Mouse (Mus musculus) forebrain, embryonic 14.5 days (tissue): ENCODE results near the gene Hspb2. TPM values are rescaled to one million over a fixed set of nuclear protein-coding genes. Genes with fewer than 3 reads are reported as not detected.

Experiments used
- ATAC-seq: fragments of 200-750 bp; cut with Nextera tagmentation; 2 replicates; pipeline ENCODE4 v1.8.0; 2017; ENCODE audit warnings: mild to moderate bottlenecking, moderate library complexity
- DNase-seq: peaks from one replicate; pipeline ENCODE4 v3.0.0-alpha.2; 2015; ENCODE audit warnings: low spot score
- H3K27ac ChIP-seq: fragments of 300-500 bp; sonication (generic); 2 replicates; pipeline ENCODE4 v1.5.1; 2014; ENCODE audit warnings: low read depth, mild to moderate bottlenecking, control low read depth, low read length, moderate library complexity
- H3K27me3 ChIP-seq: fragments of 300-500 bp; sonication (generic); replicated peaks from 2 replicates; pipeline ENCODE4 v1.6.1; 2014; ENCODE audit warnings: low read length, control low read depth, mixed read lengths; ENCODE audit not compliant: control insufficient read depth, insufficient read depth
- H3K36me3 ChIP-seq: fragments of 300-500 bp; sonication (generic); 2 replicates; pipeline ENCODE4 v1.6.1; 2014; ENCODE audit warnings: low read length, control low read depth; ENCODE audit not compliant: control insufficient read depth, insufficient read depth
- H3K4me1 ChIP-seq: fragments of 300-500 bp; sonication (generic); 2 replicates; pipeline ENCODE4 v1.6.1; 2014; ENCODE audit warnings: antibody characterized with exemption, low read length, control low read depth; ENCODE audit not compliant: control insufficient read depth, insufficient read depth
- H3K4me2 ChIP-seq: fragments of 300-500 bp; sonication (generic); 2 replicates; pipeline ENCODE4 v1.6.1; 2014; ENCODE audit warnings: mild to moderate bottlenecking, control low read depth, low read length
- H3K4me3 ChIP-seq: fragments of 300-500 bp; sonication (generic); 2 replicates; pipeline ENCODE4 v1.5.1; 2014; ENCODE audit warnings: low read depth, low read length, control low read depth
- H3K9ac ChIP-seq: fragments of 300-500 bp; sonication (generic); 2 replicates; pipeline ENCODE4 v1.6.1; 2014; ENCODE audit warnings: mild to moderate bottlenecking, low read length, control low read depth, moderate library complexity
- H3K9me3 ChIP-seq: fragments of 300-500 bp; sonication (generic); replicated peaks from 2 replicates; pipeline ENCODE4 v1.6.1; 2016; ENCODE audit warnings: low read length, control low read depth, mixed read lengths; ENCODE audit not compliant: control insufficient read depth
- WGBS: fragments of 180-500 bp; shearing (Covaris S2); extraction: QIAGEN DNeasy Blood & Tissue Kit; methylation state at CpG from one replicate; pipeline ENCODE4 v1.1.7; 2014; 5-methylcytosine and 5-hydroxymethylcytosine counted together
- polyA plus RNA-seq: library from polyadenylated mRNA; unstranded; fragments of >200 nt; fragmentation: Nextera tagmentation; extraction: Ambion mirVana; gene quantifications from 2 replicates; pipeline ENCODE4 v1.2.1, GENCODE M21; 2014

Hspb2 gene
- polyA plus RNA-seq, 1 experiment from 2014 or later: 0.70 TPM

GRCm38 (mm10) chr9:50753947-50754346 lies 1.8 kb upstream of the Hspb2 start:
- no peaks in the 10 kb centered on the region for H3K36me3 ChIP-seq
- no peaks in the 10 kb centered on the region for H3K9me3 ChIP-seq
- no peak overlapping the region for H3K27ac ChIP-seq
- H3K4me2 ChIP-seq: no peak overlapping the region
- ATAC-seq (no peak), DNase-seq (no peak)
- 76% methylated on average over 7 of the region's 7 CpGs for WGBS
- H3K9ac ChIP-seq: no peak overlapping the region
- no peaks in the 10 kb centered on the region; the same call in 1 of the 2 replicates for H3K4me1 ChIP-seq
- no peaks in the 10 kb centered on the region for H3K27me3 ChIP-seq
- H3K4me3 ChIP-seq: no peak overlapping the region

GRCm38 (mm10) chr9:50752784-50753615 lies 846 bp upstream of the Hspb2 start:
- H3K27ac ChIP-seq: no peak overlapping the region
- H3K4me2 ChIP-seq: no peak overlapping the region
- DNase-seq (peak; percentile 45), ATAC-seq (no peak)
- 72% methylated on average over 17 of the region's 17 CpGs for WGBS
- no peak overlapping the region for H3K9ac ChIP-seq
- H3K4me1 ChIP-seq: no peaks in the 10 kb centered on the region; the same call in 1 of the 2 replicates
- H3K36me3 ChIP-seq: no peaks in the 10 kb centered on the region
- no peaks in the 10 kb centered on the region for H3K9me3 ChIP-seq
- H3K4me3 ChIP-seq: no peak overlapping the region
- H3K27me3 ChIP-seq: no peaks in the 10 kb centered on the region

GRCm38 (mm10) chr9:50751323-50751722 lies 831 bp downstream of the Hspb2 start, which contains the start of gene Cryab:
Gene Cryab, plus strand, starts transcription at chr9:50751325.
- Histone ChIP-seq H3K4me2 (no peak within 1 kb of the TSS), H3K4me1 (no peaks in the 10 kb centered on the region; the same call in 1 of the 2 replicates), H3K4me3 (no peak within 1 kb of the TSS), H3K9ac (no peak within 1 kb of the TSS), H3K27ac (no peak within 1 kb of the TSS), H3K27me3 (no peaks in the 10 kb centered on the region), H3K36me3 (no peaks in the 10 kb centered on the region), H3K9me3 (no peaks in the 10 kb centered on the region)
- DNase-seq: no peak
- ATAC-seq: no peak
- WGBS: 76% methylated on average over 22 of the region's 22 CpGs

GRCm38 (mm10) chr9:50750706-50751105 lies 1.4 kb downstream of the Hspb2 start:
- no peak overlapping the region for H3K27ac ChIP-seq
- ATAC-seq: no peak
- no peak overlapping the region for H3K4me2 ChIP-seq
- no peaks in the 10 kb centered on the region for H3K9me3 ChIP-seq
- DNase-seq: no peak
- H3K4me3 ChIP-seq: no peak overlapping the region
- no peak overlapping the region for H3K9ac ChIP-seq
- 64% methylated on average over 6 of the region's 6 CpGs for WGBS
- H3K36me3 ChIP-seq: no peaks in the 10 kb centered on the region
- no peaks in the 10 kb centered on the region; the same call in 1 of the 2 replicates for H3K4me1 ChIP-seq
- no peaks in the 10 kb centered on the region for H3K27me3 ChIP-seq

GRCm38 (mm10) chr9:50746214-50746677 lies 5.9 kb downstream of the Hspb2 start, which contains the start of gene 2310030G06Rik:
Gene 2310030G06Rik, minus strand, starts transcription at chr9:50746536.
- ATAC-seq: no peak
- H3K4me2 ChIP-seq: peak within 1 kb of the TSS; percentile 52
- DNase-seq: peak; percentile 47
- peak within 1 kb of the TSS; percentile 38; the same call in 1 of the 2 replicates for H3K9ac ChIP-seq
- peak within 1 kb of the TSS; percentile 23 for H3K4me3 ChIP-seq
- H3K27me3 ChIP-seq: no peaks in the 10 kb centered on the region
- WGBS: under 1% methylated on average over 19 of the region's 19 CpGs
- no peaks in the 10 kb centered on the region; the same call in 1 of the 2 replicates for H3K4me1 ChIP-seq
- H3K9me3 ChIP-seq: no peaks in the 10 kb centered on the region
- no peak within 1 kb of the TSS for H3K27ac ChIP-seq
- no peaks in the 10 kb centered on the region for H3K36me3 ChIP-seq

- Histone ChIP-seq H3K4me2 (peak overlapping the region; percentile 52), H3K9ac (peak overlapping the region; percentile 38; the same call in 1 of the 2 replicates), H3K4me3 (peak overlapping the region; percentile 23), H3K27me3 (no peaks in the 10 kb centered on the region), H3K4me1 (no peaks in the 10 kb centered on the region; the same call in 1 of the 2 replicates), H3K27ac (no peak overlapping the region), H3K36me3 (no peaks in the 10 kb centered on the region), H3K9me3 (no peaks in the 10 kb centered on the region)
- ATAC-seq: no peak
- WGBS: 13% methylated on average over 7 of the region's 7 CpGs
- no peak for DNase-seq
These were observed 6.3 kb downstream of the Hspb2 start for GRCm38 (mm10) chr9:50745806-50746205.

GRCm38 (mm10) chr9:50742744-50743143 lies 9.4 kb downstream of the Hspb2 start:
- ATAC-seq (no peak), DNase-seq (no peak)
- Histone ChIP-seq H3K27me3 (no peaks in the 10 kb centered on the region), H3K4me2 (no peak overlapping the region), H3K4me3 (no peak overlapping the region), H3K9ac (no peak overlapping the region), H3K9me3 (no peaks in the 10 kb centered on the region), H3K4me1 (peaks cover 7% of the 10 kb centered on the region; the same call in 1 of the 2 replicates), H3K36me3 (no peaks in the 10 kb centered on the region), H3K27ac (no peak overlapping the region)
- WGBS: 83% methylated on average over 2 of the region's 2 CpGs

- H3K27ac ChIP-seq: no peak overlapping the region
- H3K4me1 ChIP-seq: peaks cover 7% of the 10 kb centered on the region; the same call in 1 of the 2 replicates
- H3K9ac ChIP-seq: no peak overlapping the region
- no peak for ATAC-seq
- H3K4me2 ChIP-seq: no peak overlapping the region
- no peaks in the 10 kb centered on the region for H3K36me3 ChIP-seq
- H3K9me3 ChIP-seq: no peaks in the 10 kb centered on the region
- no peaks in the 10 kb centered on the region for H3K27me3 ChIP-seq
- WGBS: 90% methylated on average over 3 of the region's 3 CpGs
- H3K4me3 ChIP-seq: no peak overlapping the region
- no peak for DNase-seq
These were observed 9.9 kb downstream of the Hspb2 start for GRCm38 (mm10) chr9:50742261-50742660.
